Mouse (Mus musculus): ENCODE results near the gene Aqr. TPM values are rescaled to one million over a fixed set of nuclear protein-coding genes. Genes with fewer than 3 reads are reported as not detected.

Aqr gene
- polyA plus RNA-seq, 1 experiment from 2014 or later, result 47.9 TPM

DNA sequence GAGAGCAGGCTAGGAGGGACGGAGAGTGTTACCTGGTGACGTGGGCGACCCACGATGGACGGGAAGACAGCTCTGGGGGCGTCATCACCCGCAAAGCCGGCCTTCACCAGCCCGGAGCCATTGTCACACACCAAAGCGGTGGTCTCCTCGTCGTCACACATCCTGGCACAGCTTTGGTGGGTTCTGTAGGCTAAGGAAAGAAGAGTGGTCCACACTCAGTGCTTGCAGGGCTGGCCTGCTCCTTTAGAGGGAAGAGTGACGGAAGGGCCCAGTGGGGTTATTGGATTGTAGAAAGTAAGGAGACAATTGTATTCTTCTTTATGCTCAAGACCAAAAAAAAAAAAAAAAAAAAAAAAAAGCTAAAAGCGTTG lies 135.0 kb downstream of the Aqr start:
- no peaks in the 10 kb centered on the region for H3K36me3 ChIP-seq
- H3K9me3 ChIP-seq (replicated peaks), result no peaks in the 10 kb centered on the region
- no peak overlapping the region for H3K4me3 ChIP-seq
- WGBS, result 90% methylated on average over 14 of the region's 14 CpGs
- H3K4me1 ChIP-seq, result peaks cover 5% of the 10 kb centered on the region
- DNase-seq (ENCODE audit: low spot score), result no peak
- no peak overlapping the region for H3K27ac ChIP-seq
- no peaks in the 10 kb centered on the region for H3K27me3 ChIP-seq (ENCODE audit: low read depth, poor library complexity, severe bottlenecking)

Small RNAs within 50 kb of the gene (microRNA-seq; reads per million reads assigned to microRNA genes)
- gene Mir7002, result not detected

Other genes with a start within 250 kb of the Aqr start
- gene Gjd2, start 173.4 kb downstream of the Aqr start, polyA plus RNA-seq (2016; fragmentation: Nextera tagmentation; extraction: Ambion mirVana), result not detected in 2 replicates
- gene Actc1, start 133.5 kb downstream of the Aqr start, polyA plus RNA-seq (2016; fragmentation: Nextera tagmentation; extraction: Ambion mirVana), result 9.9 and 27.4 TPM in 2 replicates
- gene Zfp770, start 14.4 kb upstream of the Aqr start, polyA plus RNA-seq (2016; fragmentation: Nextera tagmentation; extraction: Ambion mirVana), result 2.9 and 3.0 TPM in 2 replicates